Mouse (Mus musculus): ENCODE data around the gene Gm11273. TPM values are rescaled to one million over a fixed set of nuclear protein-coding genes. Genes with fewer than 3 reads are reported as not detected.
A peak's percentile ranks its signal among the peaks of the same experiment; 100 is the strongest.
"Not testable (repeated sequence)": the region's sequence is repeated elsewhere in the genome, so short reads cannot be mapped to it uniquely, and the experiment has no call there.

Gm11273 gene
- polyA plus RNA-seq, 1 experiment, result 7.4 TPM

- no peak overlapping the region for H3K9ac ChIP-seq (ENCODE audit: low read depth, poor library complexity, severe bottlenecking)
- no peak overlapping the region for H3K4me3 ChIP-seq (ENCODE audit: low read depth, low read length)
- H3K4me1 ChIP-seq (ENCODE audit: control insufficient read depth, insufficient read depth, low read length), result no peaks in the 10 kb centered on the region
- no peak for TF ChIP-seq POLR2A (IDR thresholded peaks at IDR 0.05; ENCODE audit: insufficient read depth, low read length)
- no peak for TF ChIP-seq CTCF (IDR thresholded peaks at IDR 0.05; ENCODE audit: low read depth, low read length)
- TF ChIP-seq EP300 (IDR thresholded peaks at IDR 0.05; ENCODE audit: insufficient read depth, low read depth, low read length), result no peak
- no peak overlapping the region for H3K27ac ChIP-seq (ENCODE audit: insufficient read depth, low read length)
- no peaks in the 10 kb centered on the region for H3K36me3 ChIP-seq (ENCODE audit: control insufficient read depth, insufficient read depth, low read length, poor library complexity, severe bottlenecking)
- H3K9me3 ChIP-seq (replicated peaks; ENCODE audit: control insufficient read depth, insufficient read depth, low read length, poor library complexity, severe bottlenecking), result no peaks in the 10 kb centered on the region
- H3K27me3 ChIP-seq (ENCODE audit: control insufficient read depth, insufficient read depth, low read length, poor library complexity, severe bottlenecking), result peaks cover 2% of the 10 kb centered on the region; the same call in 1 of the 2 replicates
Observed at GRCm38 (mm10) chr13:21472427-21472826, 28.8 kb downstream of the Gm11273 start.

DNA sequence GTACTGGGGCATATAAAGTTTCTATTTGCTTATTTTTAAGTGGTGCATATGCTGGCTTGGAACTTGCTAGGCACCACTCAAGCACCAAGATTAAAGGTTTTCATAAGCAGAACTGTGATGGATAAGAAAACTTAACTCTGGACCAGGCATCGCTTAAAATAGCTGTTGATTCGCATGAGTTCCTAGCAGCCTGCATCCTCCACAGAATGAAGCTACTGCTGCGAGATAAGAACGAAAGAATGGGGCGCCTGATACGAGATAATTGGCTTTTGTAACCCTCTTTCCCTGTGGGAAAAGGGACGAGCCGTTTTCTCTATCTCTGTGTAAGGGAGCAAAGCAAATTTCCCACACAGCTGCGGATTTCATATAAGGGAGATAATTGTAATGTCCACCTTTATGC lies 32.1 kb downstream of the Gm11273 start:
- Histone ChIP-seq H3K9me3 (replicated peaks; ENCODE audit: control insufficient read depth, insufficient read depth, low read length, poor library complexity, severe bottlenecking) (no peaks in the 10 kb centered on the region), H3K9ac (ENCODE audit: low read depth, poor library complexity, severe bottlenecking) (peak overlapping the region; percentile 41; the same call in 1 of the 2 replicates), H3K27ac (ENCODE audit: insufficient read depth, low read length) (no peak overlapping the region), H3K4me3 (ENCODE audit: low read depth, low read length) (no peak overlapping the region), H3K36me3 (ENCODE audit: control insufficient read depth, insufficient read depth, low read length, poor library complexity, severe bottlenecking) (no peaks in the 10 kb centered on the region), H3K27me3 (ENCODE audit: control insufficient read depth, insufficient read depth, low read length, poor library complexity, severe bottlenecking) (peaks cover 2% of the 10 kb centered on the region; the same call in 1 of the 2 replicates), H3K4me1 (ENCODE audit: control insufficient read depth, insufficient read depth, low read length) (no peaks in the 10 kb centered on the region)
- TF ChIP-seq POLR2A (IDR thresholded peaks at IDR 0.05; ENCODE audit: insufficient read depth, low read length) (no peak), EP300 (IDR thresholded peaks at IDR 0.05; ENCODE audit: insufficient read depth, low read depth, low read length) (no peak), CTCF (IDR thresholded peaks at IDR 0.05; ENCODE audit: low read depth, low read length) (no peak)

DNA sequence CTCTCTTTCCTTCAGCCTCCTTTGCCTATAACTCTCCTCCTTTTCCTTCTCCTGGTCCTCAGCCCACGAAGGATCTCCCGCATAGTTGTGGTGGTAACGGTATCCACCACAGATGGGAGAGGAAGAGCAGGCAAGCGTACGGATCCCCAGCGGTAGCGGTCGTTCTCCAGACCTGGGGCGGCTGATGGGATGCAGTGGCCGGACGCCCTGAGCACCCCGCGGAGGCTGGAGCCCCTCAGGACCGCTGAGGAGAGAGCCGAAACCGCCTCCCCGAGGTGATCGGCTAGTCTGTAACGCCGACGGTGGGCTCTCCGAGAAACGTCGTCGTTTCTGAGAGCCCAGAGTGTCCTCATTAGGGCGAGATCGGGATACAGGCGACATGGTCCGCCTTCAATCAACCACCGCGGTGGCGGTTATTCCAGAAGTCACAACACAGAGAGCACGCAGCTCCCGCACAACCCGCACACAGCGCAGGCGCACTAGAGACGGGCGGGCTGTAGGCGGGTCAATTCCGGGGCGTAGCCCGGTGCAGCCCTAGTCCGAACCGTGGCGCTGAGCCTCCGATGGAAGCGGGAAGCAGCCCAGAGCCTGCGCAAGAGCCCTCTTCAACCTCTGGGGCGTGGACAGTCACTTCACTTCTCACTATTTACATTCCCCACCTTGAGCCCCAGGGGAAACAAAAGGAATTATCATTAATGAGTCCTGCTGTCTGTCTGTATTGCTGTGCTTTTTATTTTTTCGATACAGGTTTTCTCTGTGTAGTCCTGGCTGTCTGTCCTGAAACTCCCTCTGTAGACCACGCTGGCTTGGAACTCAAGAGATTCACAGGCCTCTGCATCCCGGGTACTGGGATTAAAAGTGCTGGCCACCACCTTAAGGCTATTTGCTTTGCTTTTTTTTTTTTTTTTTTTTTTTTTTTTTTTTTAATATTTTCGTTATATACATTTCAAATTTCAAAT lies 32.9 kb downstream of the Gm11273 start, which contains the start of gene Nkapl:
TSS of gene Nkapl (minus strand) at position 449 of the 959 bp plus-strand sequence.
- Histone ChIP-seq H3K27me3 (ENCODE audit: control insufficient read depth, insufficient read depth, low read length, poor library complexity, severe bottlenecking) (peaks cover 2% of the 10 kb centered on the region; the same call in 1 of the 2 replicates), H3K27ac (ENCODE audit: insufficient read depth, low read length) (no peak within 1 kb of the TSS), H3K4me3 (ENCODE audit: low read depth, low read length) (peak within 1 kb of the TSS; percentile 82), H3K4me1 (ENCODE audit: control insufficient read depth, insufficient read depth, low read length) (no peaks in the 10 kb centered on the region), H3K9ac (ENCODE audit: low read depth, poor library complexity, severe bottlenecking) (peak within 1 kb of the TSS; percentile 41), H3K36me3 (ENCODE audit: control insufficient read depth, insufficient read depth, low read length, poor library complexity, severe bottlenecking) (no peaks in the 10 kb centered on the region), H3K9me3 (replicated peaks; ENCODE audit: control insufficient read depth, insufficient read depth, low read length, poor library complexity, severe bottlenecking) (no peaks in the 10 kb centered on the region)
- TF ChIP-seq EP300 (IDR thresholded peaks at IDR 0.05; ENCODE audit: insufficient read depth, low read depth, low read length), result no peak
- peak; percentile 12 for TF ChIP-seq POLR2A (IDR thresholded peaks at IDR 0.05; ENCODE audit: insufficient read depth, low read length)

DNA sequence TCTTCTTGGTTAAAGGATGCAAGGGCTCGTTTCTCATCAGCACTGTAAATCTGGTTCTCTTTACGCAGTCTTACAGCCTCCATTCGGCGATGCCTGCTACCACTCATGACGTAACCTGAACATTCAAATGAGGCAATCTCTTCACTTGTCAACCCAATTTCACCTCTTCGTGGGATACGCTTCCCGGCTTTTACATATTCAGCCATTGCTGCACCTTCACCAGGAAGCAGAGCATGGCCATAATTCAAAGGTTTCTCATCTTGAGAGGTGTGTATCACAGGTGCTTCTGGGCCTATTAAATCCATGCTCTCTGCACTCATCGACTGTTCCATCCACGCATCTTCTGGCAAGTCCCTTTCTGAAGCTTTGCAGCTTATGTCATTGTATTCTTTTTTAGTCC lies 33.9 kb downstream of the Gm11273 start:
- Histone ChIP-seq H3K4me3 (ENCODE audit: low read depth, low read length) (no peak overlapping the region), H3K4me1 (ENCODE audit: control insufficient read depth, insufficient read depth, low read length) (no peaks in the 10 kb centered on the region), H3K27ac (ENCODE audit: insufficient read depth, low read length) (no peak overlapping the region), H3K9ac (ENCODE audit: low read depth, poor library complexity, severe bottlenecking) (no peak overlapping the region), H3K36me3 (ENCODE audit: control insufficient read depth, insufficient read depth, low read length, poor library complexity, severe bottlenecking) (no peaks in the 10 kb centered on the region), H3K9me3 (replicated peaks; ENCODE audit: control insufficient read depth, insufficient read depth, low read length, poor library complexity, severe bottlenecking) (no peaks in the 10 kb centered on the region), H3K27me3 (ENCODE audit: control insufficient read depth, insufficient read depth, low read length, poor library complexity, severe bottlenecking) (peaks cover 2% of the 10 kb centered on the region; the same call in 1 of the 2 replicates)
- no peak for TF ChIP-seq POLR2A (IDR thresholded peaks at IDR 0.05; ENCODE audit: insufficient read depth, low read length)
- no peak for TF ChIP-seq EP300 (IDR thresholded peaks at IDR 0.05; ENCODE audit: insufficient read depth, low read depth, low read length)
- TF ChIP-seq CTCF (IDR thresholded peaks at IDR 0.05; ENCODE audit: low read depth, low read length), result no peak

DNA sequence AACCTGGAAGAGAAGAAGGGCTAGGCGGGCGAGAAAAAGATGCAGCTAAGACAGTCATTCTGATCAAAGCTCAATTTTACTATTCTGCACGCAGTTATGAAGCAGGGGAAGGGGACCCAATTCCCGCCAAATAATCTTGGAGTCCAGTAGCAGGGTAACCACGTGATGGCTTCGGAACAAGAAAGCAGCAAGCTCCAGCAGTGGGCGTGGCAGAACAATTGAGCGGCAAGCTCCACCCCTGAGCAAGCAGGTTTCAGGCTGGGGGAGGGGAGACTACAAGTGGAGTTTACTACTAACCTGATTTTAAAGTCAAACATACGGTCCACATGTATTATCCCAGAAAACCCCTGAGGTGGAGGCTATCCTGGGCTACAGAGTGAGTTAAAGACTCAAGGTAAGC lies 38.7 kb downstream of the Gm11273 start:
- H3K4me1 ChIP-seq (ENCODE audit: control insufficient read depth, insufficient read depth, low read length); H3K4me3 ChIP-seq (ENCODE audit: low read depth, low read length); H3K27me3 ChIP-seq (ENCODE audit: control insufficient read depth, insufficient read depth, low read length, poor library complexity, severe bottlenecking); H3K9ac ChIP-seq (ENCODE audit: low read depth, poor library complexity, severe bottlenecking); H3K27ac ChIP-seq (ENCODE audit: insufficient read depth, low read length); H3K9me3 ChIP-seq (replicated peaks; ENCODE audit: control insufficient read depth, insufficient read depth, low read length, poor library complexity, severe bottlenecking); H3K36me3 ChIP-seq (ENCODE audit: control insufficient read depth, insufficient read depth, low read length, poor library complexity, severe bottlenecking): not testable (repeated sequence)

- Histone ChIP-seq H3K4me3 (ENCODE audit: low read depth, low read length) (no peak overlapping the region), H3K27me3 (ENCODE audit: control insufficient read depth, insufficient read depth, low read length, poor library complexity, severe bottlenecking) (no peaks in the 10 kb centered on the region), H3K27ac (ENCODE audit: insufficient read depth, low read length) (peak overlapping the region; percentile 46; the same call in 1 of the 2 replicates), H3K9ac (ENCODE audit: low read depth, poor library complexity, severe bottlenecking) (no peak overlapping the region), H3K36me3 (ENCODE audit: control insufficient read depth, insufficient read depth, low read length, poor library complexity, severe bottlenecking) (0 out of 2 replicates have a peak, but pooled peaks cover under 1% of the 10 kb centered on the region), H3K4me1 (ENCODE audit: control insufficient read depth, insufficient read depth, low read length) (no peaks in the 10 kb centered on the region), H3K9me3 (replicated peaks; ENCODE audit: control insufficient read depth, insufficient read depth, low read length, poor library complexity, severe bottlenecking) (no peaks in the 10 kb centered on the region)
- TF ChIP-seq POLR2A (IDR thresholded peaks at IDR 0.05; ENCODE audit: insufficient read depth, low read length) (no peak), CTCF (IDR thresholded peaks at IDR 0.05; ENCODE audit: low read depth, low read length) (no peak), EP300 (IDR thresholded peaks at IDR 0.05; ENCODE audit: insufficient read depth, low read depth, low read length) (no peak)
Observed at GRCm38 (mm10) chr13:21456347-21456746, 44.9 kb downstream of the Gm11273 start.

Measured in ES-Bruce4 (cell line).